Mouse (Mus musculus): ENCODE measurements at regions not wholly inside any gene's neighbourhood (a gene's known extent, or its start where the extent isn't known, plus 50 kb on each side); places are given as distances from the start of the nearest gene placed in this dataset.

- Histone ChIP-seq H3K27ac (ENCODE audit: insufficient read depth, low read length) (no peak overlapping the region), H3K36me3 (ENCODE audit: control insufficient read depth, insufficient read depth, low read length, poor library complexity, severe bottlenecking) (no peaks in the 10 kb centered on the region)
Observed at GRCm38 (mm10) chr17:85795820-85796219, 107.7 kb upstream of the Six2 start.

DNA sequence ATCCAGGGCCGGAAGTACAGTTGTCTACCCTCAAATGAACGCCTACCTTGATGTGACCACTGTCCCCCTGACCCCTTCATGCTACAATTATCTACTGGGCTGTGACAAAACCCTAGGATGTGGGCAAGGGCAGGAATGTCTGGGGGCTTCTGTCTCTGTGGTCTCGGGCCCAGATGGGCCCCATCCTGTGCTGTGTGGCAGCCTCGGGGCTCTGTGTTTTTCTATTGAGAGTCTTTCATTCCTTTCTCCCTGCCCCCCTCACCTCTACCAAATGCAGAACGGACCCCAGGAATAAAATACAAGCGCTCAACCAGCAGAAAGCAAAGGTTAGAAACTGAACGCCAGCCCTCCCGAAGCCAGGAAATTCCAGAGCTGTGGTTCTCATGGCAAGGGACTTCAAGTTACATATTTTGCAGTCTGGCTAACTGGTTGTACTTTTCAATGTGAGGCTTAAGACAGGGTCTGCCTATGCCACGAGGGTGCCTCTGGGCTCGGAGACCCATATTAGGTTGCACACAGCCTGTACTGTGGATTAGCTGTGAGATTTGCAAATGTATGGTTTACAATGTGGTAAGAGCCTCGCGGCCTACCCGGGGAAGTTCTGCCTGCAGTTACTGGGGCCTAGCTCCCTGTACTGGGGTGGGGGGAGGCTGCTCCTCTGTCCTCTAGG, 97.7 kb upstream of the Six2 start:
- Histone ChIP-seq H3K9me3 (replicated peaks; ENCODE audit: control insufficient read depth, insufficient read depth, low read length, poor library complexity, severe bottlenecking) (no peaks in the 10 kb centered on the region; the same call in 1 of the 2 replicates), H3K4me3 (ENCODE audit: low read depth, low read length) (no peak overlapping the region), H3K4me1 (ENCODE audit: control insufficient read depth, insufficient read depth, low read length) (no peaks in the 10 kb centered on the region), H3K27me3 (ENCODE audit: control insufficient read depth, insufficient read depth, low read length, poor library complexity, severe bottlenecking) (no peaks in the 10 kb centered on the region), H3K36me3 (ENCODE audit: control insufficient read depth, insufficient read depth, low read length, poor library complexity, severe bottlenecking) (no peaks in the 10 kb centered on the region), H3K27ac (ENCODE audit: insufficient read depth, low read length) (no peak overlapping the region), H3K9ac (ENCODE audit: low read depth, poor library complexity, severe bottlenecking) (no peak overlapping the region)
- no peak for TF ChIP-seq EP300 (IDR thresholded peaks at IDR 0.05; ENCODE audit: insufficient read depth, low read depth, low read length)
- TF ChIP-seq POLR2A (IDR thresholded peaks at IDR 0.05; ENCODE audit: insufficient read depth, low read length), result no peak
- no peak for TF ChIP-seq CTCF (IDR thresholded peaks at IDR 0.05; ENCODE audit: low read depth, low read length)

More at GRCm38 (mm10) chr17:85795820-85796219, 107.7 kb upstream of the Six2 start:
- Histone ChIP-seq H3K4me1 (ENCODE audit: control insufficient read depth, insufficient read depth, low read length) (no peaks in the 10 kb centered on the region), H3K4me3 (ENCODE audit: low read depth, low read length) (no peak overlapping the region), H3K9me3 (replicated peaks; ENCODE audit: control insufficient read depth, insufficient read depth, low read length, poor library complexity, severe bottlenecking) (no peaks in the 10 kb centered on the region), H3K9ac (ENCODE audit: low read depth, poor library complexity, severe bottlenecking) (no peak overlapping the region), H3K27me3 (ENCODE audit: control insufficient read depth, insufficient read depth, low read length, poor library complexity, severe bottlenecking) (0 out of 2 replicates have a peak, but pooled peaks cover 2% of the 10 kb centered on the region)
- TF ChIP-seq EP300 (IDR thresholded peaks at IDR 0.05; ENCODE audit: insufficient read depth, low read depth, low read length) (no peak), CTCF (IDR thresholded peaks at IDR 0.05; ENCODE audit: low read depth, low read length) (no peak), POLR2A (IDR thresholded peaks at IDR 0.05; ENCODE audit: insufficient read depth, low read length) (no peak)

DNA sequence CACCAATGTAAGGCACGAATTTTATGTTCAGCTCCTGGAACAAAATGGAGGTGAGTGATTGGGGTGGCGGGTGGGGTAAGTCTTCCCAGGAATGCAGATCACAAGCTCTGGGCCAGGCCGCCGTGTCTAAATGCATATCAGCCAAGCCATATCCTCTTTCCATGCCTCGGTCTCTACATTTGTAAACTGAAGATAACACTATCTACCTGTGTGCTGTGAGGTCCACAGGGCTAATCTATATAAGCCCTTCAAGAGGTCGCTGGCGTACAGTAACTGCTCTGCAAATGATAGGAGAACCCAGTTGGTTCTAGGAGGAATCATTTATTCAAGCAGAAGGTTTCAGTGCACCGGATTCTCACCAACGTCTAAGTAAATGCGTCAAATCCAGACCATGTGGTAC, 92.4 kb upstream of the Six2 start:
- Histone ChIP-seq H3K36me3 (ENCODE audit: control insufficient read depth, insufficient read depth, low read length, poor library complexity, severe bottlenecking) (no peaks in the 10 kb centered on the region), H3K27me3 (ENCODE audit: control insufficient read depth, insufficient read depth, low read length, poor library complexity, severe bottlenecking) (no peaks in the 10 kb centered on the region), H3K9ac (ENCODE audit: low read depth, poor library complexity, severe bottlenecking) (no peak overlapping the region), H3K4me3 (ENCODE audit: low read depth, low read length) (no peak overlapping the region), H3K9me3 (replicated peaks; ENCODE audit: control insufficient read depth, insufficient read depth, low read length, poor library complexity, severe bottlenecking) (no peaks in the 10 kb centered on the region; the same call in 1 of the 2 replicates), H3K4me1 (ENCODE audit: control insufficient read depth, insufficient read depth, low read length) (no peaks in the 10 kb centered on the region), H3K27ac (ENCODE audit: insufficient read depth, low read length) (no peak overlapping the region)
- no peak for TF ChIP-seq EP300 (IDR thresholded peaks at IDR 0.05; ENCODE audit: insufficient read depth, low read depth, low read length)
- no peak for TF ChIP-seq POLR2A (IDR thresholded peaks at IDR 0.05; ENCODE audit: insufficient read depth, low read length)
- no peak for TF ChIP-seq CTCF (IDR thresholded peaks at IDR 0.05; ENCODE audit: low read depth, low read length)

DNA sequence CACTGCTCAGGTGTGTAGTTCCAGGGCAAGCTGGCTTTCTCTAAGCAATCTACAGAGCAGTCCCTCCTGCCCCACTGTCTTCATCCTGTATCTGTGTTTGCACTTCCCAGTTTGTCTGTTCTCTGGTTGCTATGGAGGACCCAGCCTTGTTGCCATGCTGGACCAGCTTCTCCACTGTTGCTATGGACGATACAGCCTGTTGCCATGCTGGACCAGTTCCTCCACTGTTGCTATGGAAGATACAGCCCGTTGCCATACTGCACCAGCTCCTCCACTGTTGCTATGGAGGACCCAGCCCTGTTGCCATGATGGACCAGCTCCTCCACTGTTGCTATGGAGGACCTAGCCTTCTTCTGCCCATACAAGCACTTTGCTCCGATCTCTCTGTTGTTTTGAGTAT, 88.8 kb upstream of the Six2 start:
- H3K9me3 ChIP-seq (replicated peaks; ENCODE audit: control insufficient read depth, insufficient read depth, low read length, poor library complexity, severe bottlenecking), result no peaks in the 10 kb centered on the region; the same call in 1 of the 2 replicates
- no peak overlapping the region for H3K27ac ChIP-seq (ENCODE audit: insufficient read depth, low read length)
- TF ChIP-seq EP300 (IDR thresholded peaks at IDR 0.05; ENCODE audit: insufficient read depth, low read depth, low read length) (no peak), CTCF (IDR thresholded peaks at IDR 0.05; ENCODE audit: low read depth, low read length) (no peak), POLR2A (IDR thresholded peaks at IDR 0.05; ENCODE audit: insufficient read depth, low read length) (no peak)
- no peaks in the 10 kb centered on the region for H3K36me3 ChIP-seq (ENCODE audit: control insufficient read depth, insufficient read depth, low read length, poor library complexity, severe bottlenecking)
- no peak overlapping the region for H3K9ac ChIP-seq (ENCODE audit: low read depth, poor library complexity, severe bottlenecking)
- H3K4me3 ChIP-seq (ENCODE audit: low read depth, low read length), result no peak overlapping the region
- no peaks in the 10 kb centered on the region for H3K4me1 ChIP-seq (ENCODE audit: control insufficient read depth, insufficient read depth, low read length)
- H3K27me3 ChIP-seq (ENCODE audit: control insufficient read depth, insufficient read depth, low read length, poor library complexity, severe bottlenecking), result no peaks in the 10 kb centered on the region

- Histone ChIP-seq H3K9me3 (replicated peaks; ENCODE audit: control insufficient read depth, insufficient read depth, low read length, poor library complexity, severe bottlenecking) (no peaks in the 10 kb centered on the region), H3K4me1 (ENCODE audit: control insufficient read depth, insufficient read depth, low read length) (no peaks in the 10 kb centered on the region), H3K27me3 (ENCODE audit: control insufficient read depth, insufficient read depth, low read length, poor library complexity, severe bottlenecking) (0 out of 2 replicates have a peak, but pooled peaks cover 3% of the 10 kb centered on the region), H3K27ac (ENCODE audit: insufficient read depth, low read length) (no peak overlapping the region), H3K36me3 (ENCODE audit: control insufficient read depth, insufficient read depth, low read length, poor library complexity, severe bottlenecking) (no peaks in the 10 kb centered on the region), H3K9ac (ENCODE audit: low read depth, poor library complexity, severe bottlenecking) (no peak overlapping the region), H3K4me3 (ENCODE audit: low read depth, low read length) (no peak overlapping the region)
- TF ChIP-seq CTCF (IDR thresholded peaks at IDR 0.05; ENCODE audit: low read depth, low read length), result no peak
- TF ChIP-seq EP300 (IDR thresholded peaks at IDR 0.05; ENCODE audit: insufficient read depth, low read depth, low read length), result no peak
- TF ChIP-seq POLR2A (IDR thresholded peaks at IDR 0.05; ENCODE audit: insufficient read depth, low read length), result no peak
Observed at GRCm38 (mm10) chr17:85768341-85768740, 80.3 kb upstream of the Six2 start.

DNA sequence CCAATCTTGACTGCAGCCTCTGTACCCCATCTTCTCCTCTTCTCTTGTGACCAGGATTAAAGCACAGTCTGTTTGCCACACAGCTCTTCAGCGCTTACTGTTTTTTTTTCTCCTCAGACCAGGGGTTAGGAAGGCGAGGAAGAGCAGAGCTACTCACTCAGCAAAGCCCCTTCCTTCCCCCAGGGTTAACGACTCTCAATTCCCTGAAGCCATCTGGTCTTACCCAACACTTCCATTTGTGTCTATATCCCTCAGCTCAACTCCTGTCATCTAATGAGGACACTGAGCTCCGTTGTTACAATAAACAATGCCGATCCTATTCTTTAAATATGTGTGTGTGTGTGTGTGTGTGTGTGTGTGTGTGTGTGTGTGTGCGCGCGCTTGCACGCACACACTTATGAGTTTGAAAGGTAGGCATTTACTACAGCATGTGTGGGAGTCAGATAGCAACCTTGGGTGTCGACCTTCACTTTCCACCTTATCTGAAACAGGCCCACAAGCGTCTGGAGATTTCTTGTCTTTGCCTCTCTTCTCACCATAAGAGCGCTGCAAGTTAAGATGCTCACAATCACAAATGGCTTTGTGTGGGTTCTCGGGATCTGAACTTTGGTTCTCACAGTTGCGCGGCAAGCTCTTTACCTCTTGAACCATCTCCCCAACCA, 79.3 kb upstream of the Six2 start:
- H3K27ac ChIP-seq (ENCODE audit: insufficient read depth, low read length), result no peak overlapping the region

More for the DNA sequence above, 79.3 kb upstream of the Six2 start:
- no peaks in the 10 kb centered on the region for H3K36me3 ChIP-seq (ENCODE audit: control insufficient read depth, insufficient read depth, low read length, poor library complexity, severe bottlenecking)
- no peaks in the 10 kb centered on the region for H3K4me1 ChIP-seq (ENCODE audit: control insufficient read depth, insufficient read depth, low read length)
- TF ChIP-seq CTCF (IDR thresholded peaks at IDR 0.05; ENCODE audit: low read depth, low read length) (no peak), EP300 (IDR thresholded peaks at IDR 0.05; ENCODE audit: insufficient read depth, low read depth, low read length) (no peak), POLR2A (IDR thresholded peaks at IDR 0.05; ENCODE audit: insufficient read depth, low read length) (no peak)
- H3K27me3 ChIP-seq (ENCODE audit: control insufficient read depth, insufficient read depth, low read length, poor library complexity, severe bottlenecking), result 0 out of 2 replicates have a peak, but pooled peaks cover 3% of the 10 kb centered on the region
- H3K9me3 ChIP-seq (replicated peaks; ENCODE audit: control insufficient read depth, insufficient read depth, low read length, poor library complexity, severe bottlenecking), result no peaks in the 10 kb centered on the region; the same call in none of the 2 replicates
- H3K9ac ChIP-seq (ENCODE audit: low read depth, poor library complexity, severe bottlenecking), result no peak overlapping the region
- H3K4me3 ChIP-seq (ENCODE audit: low read depth, low read length), result no peak overlapping the region
